Mouse (Mus musculus) C2C12 (cell line): ENCODE results near the gene Evpl.

ENCODE experiments used
- CTCF ChIP-seq: IDR thresholded peaks from one replicate; pipeline ENCODE4 v1.5.1; 2011; ENCODE audit not compliant: control insufficient read depth, insufficient read depth, insufficient read length
- FOSL1 ChIP-seq: IDR thresholded peaks from one replicate; pipeline ENCODE4 v1.8.0; 2011; ENCODE audit warnings: mild to moderate bottlenecking, low read length; ENCODE audit not compliant: poor library complexity, insufficient read depth, severe bottlenecking
- MYOG ChIP-seq: IDR thresholded peaks from one replicate; pipeline ENCODE4 v1.6.1; 2011; ENCODE audit not compliant: control insufficient read depth, insufficient read length; ENCODE audit errors: extremely low read depth
- USF1 ChIP-seq: IDR thresholded peaks from one replicate; pipeline ENCODE4 v1.6.1; 2011; ENCODE audit warnings: low read depth, mild to moderate bottlenecking, control low read depth, moderate library complexity

DNA sequence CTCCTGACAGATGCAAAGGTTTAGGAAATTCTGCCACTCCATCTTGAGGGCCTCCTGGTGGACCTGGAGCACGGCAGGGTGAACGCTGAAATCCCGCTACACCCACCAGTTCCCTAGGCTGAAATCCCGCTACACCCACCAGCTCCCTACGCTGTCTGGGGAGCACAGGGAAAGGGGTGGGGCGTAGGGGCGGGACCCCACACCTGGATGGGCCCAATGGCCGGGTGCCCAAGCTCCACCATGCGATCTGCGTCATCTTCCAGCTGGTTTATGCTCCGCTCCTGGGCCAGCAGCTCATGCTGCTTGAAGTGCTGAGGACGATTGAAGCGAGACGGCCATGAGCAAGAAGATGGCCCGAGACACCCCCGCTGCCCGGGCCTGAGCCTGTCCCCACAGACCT lies 5.5 kb downstream of the Evpl start:
- TF ChIP-seq CTCF (no peak), MYOG (no peak), USF1 (no peak), FOSL1 (no peak)
